Mouse (Mus musculus) embryonic facial prominence, embryonic 13.5 days (tissue): ENCODE results near the gene Clba1. TPM values are rescaled to one million over a fixed set of nuclear protein-coding genes. Genes with fewer than 3 reads are reported as not detected.

ENCODE experiments used
- ATAC-seq: fragments of 200-750 bp; cut with Nextera tagmentation; 2 replicates; pipeline ENCODE4 v1.8.0; 2017; ENCODE audit warnings: low read depth; ENCODE audit not compliant: insufficient number of reproducible peaks, insufficient read depth, low FRiP score, low TSS enrichment
- H3K27ac ChIP-seq: fragments of 300-500 bp; sonication (generic); 2 replicates; pipeline ENCODE4 v1.5.1; 2015; ENCODE audit warnings: moderate library complexity, mild to moderate bottlenecking, inconsistent platforms
- H3K27me3 ChIP-seq: fragments of 300-500 bp; sonication (generic); 2 replicates; pipeline ENCODE4 v1.6.1; 2015; ENCODE audit warnings: mild to moderate bottlenecking, inconsistent platforms
- H3K36me3 ChIP-seq: fragments of 300-500 bp; sonication (generic); 2 replicates; pipeline ENCODE4 v1.6.1; 2015; ENCODE audit warnings: mild to moderate bottlenecking, inconsistent platforms
- H3K4me1 ChIP-seq: fragments of 300-500 bp; sonication (generic); 2 replicates; pipeline ENCODE4 v1.6.1; 2015; ENCODE audit warnings: inconsistent platforms
- H3K4me2 ChIP-seq: fragments of 300-500 bp; sonication (generic); 2 replicates; pipeline ENCODE4 v1.6.1; 2015; ENCODE audit warnings: moderate library complexity, mild to moderate bottlenecking, inconsistent platforms
- H3K4me3 ChIP-seq: fragments of 300-500 bp; sonication (generic); 2 replicates; pipeline ENCODE4 v1.5.1; 2015; ENCODE audit warnings: mild to moderate bottlenecking, inconsistent platforms
- H3K9ac ChIP-seq: fragments of 300-500 bp; sonication (generic); 2 replicates; pipeline ENCODE4 v1.6.1; 2015; ENCODE audit warnings: mild to moderate bottlenecking, inconsistent platforms
- H3K9me3 ChIP-seq: fragments of 300-500 bp; sonication (generic); 2 replicates; pipeline ENCODE4 v1.6.1; 2016; ENCODE audit warnings: inconsistent platforms
- WGBS: fragments of 180-500 bp; shearing (Covaris S2); methylation state at CpG from one replicate; pipeline ENCODE4 v1.1.7; 2015; ENCODE audit warnings: mixed read lengths; 5-methylcytosine and 5-hydroxymethylcytosine counted together
- polyA plus RNA-seq: library from polyadenylated mRNA; unstranded; fragments of >200 nt; fragmentation: Nextera tagmentation; extraction: Ambion mirVana; gene quantifications from 2 replicates; pipeline ENCODE4 v1.2.1, GENCODE M21; 2015

The Clba1 gene
- polyA plus RNA-seq: 8.3 and 9.8 TPM in 2 replicates

DNA sequence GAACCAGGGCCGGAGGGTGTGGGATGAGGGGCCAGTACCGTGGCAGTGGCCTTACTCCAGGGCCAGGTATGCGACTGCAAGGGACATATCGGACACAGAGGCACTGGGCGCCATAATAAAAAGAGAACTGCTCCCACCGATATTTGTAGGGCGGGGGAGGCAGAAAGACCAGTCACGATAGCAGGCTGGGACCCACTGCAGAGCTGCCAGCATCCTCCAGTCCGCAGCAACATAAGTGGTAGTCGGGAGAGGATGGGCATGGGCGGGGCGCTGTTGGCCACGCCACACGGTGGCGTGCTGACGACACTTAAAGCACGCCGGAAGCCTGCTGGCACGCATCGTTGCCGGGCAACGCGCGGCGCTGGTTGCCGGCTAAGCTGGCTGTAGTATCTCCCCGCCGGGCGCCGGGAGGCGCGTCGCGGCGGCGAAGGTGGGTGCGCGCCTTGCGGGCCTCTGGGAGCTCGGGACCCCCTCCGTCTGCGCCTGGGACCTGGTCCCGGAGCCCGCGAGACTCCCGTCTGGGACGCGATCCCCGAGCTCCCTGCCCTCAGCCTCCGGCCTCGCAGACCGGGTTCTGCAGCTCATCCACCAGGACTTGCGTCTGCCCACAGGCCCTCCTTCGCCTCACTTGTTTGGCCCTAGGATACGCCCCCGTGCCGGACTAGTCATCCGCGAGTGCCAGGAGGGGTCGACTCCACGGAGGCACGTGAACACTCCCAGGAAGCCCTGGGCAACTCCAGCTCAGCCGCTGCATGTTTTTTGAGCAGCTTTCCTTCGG, at the start of gene Clba1:
Clba1 (plus strand) TSS at position 351 of the 778 bp plus-strand sequence.
- under 1% methylated on average over 64 of the region's 64 CpGs for WGBS
- H3K36me3 ChIP-seq: peaks cover 3% of the 10 kb centered on the region; the same call in 1 of the 2 replicates
- peak within 1 kb of the TSS; percentile 77 for H3K9ac ChIP-seq
- peak within 1 kb of the TSS; percentile 44; the same call in 1 of the 2 replicates for H3K27ac ChIP-seq
- H3K4me3 ChIP-seq: peak within 1 kb of the TSS; percentile 67
- H3K27me3 ChIP-seq: peaks cover 6% of the 10 kb centered on the region; the same call in 1 of the 2 replicates
- H3K4me1 ChIP-seq: peaks cover 20% of the 10 kb centered on the region
- no peaks in the 10 kb centered on the region for H3K9me3 ChIP-seq
- ATAC-seq: peak; percentile 88
- H3K4me2 ChIP-seq: peak within 1 kb of the TSS; percentile 99

DNA sequence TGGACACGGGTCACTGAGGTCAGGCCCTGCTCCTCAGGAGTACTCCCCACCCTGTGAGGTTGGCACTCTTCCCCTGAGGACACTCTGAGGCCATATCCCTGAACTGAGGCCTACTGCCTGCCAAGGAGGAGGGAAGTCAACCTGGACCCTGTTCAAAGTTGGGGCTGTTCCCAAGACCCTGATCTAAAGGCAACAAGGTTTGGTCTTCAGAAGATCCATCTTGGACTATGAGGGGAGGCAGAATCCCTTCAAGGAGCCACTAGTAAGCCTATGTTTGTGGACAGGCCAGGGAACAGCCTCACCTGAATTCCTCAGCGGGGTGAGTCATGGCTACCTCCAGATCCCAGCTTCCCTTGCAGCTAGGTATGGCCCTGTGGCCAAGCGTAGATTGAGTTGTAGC, 49.3 kb upstream of the Clba1 start:
- Histone ChIP-seq H3K27ac (no peak overlapping the region), H3K4me3 (no peak overlapping the region), H3K36me3 (no peaks in the 10 kb centered on the region), H3K9ac (no peak overlapping the region), H3K27me3 (no peaks in the 10 kb centered on the region), H3K4me2 (no peak overlapping the region), H3K4me1 (no peaks in the 10 kb centered on the region), H3K9me3 (no peaks in the 10 kb centered on the region)
- 83% methylated on average over 3 of the region's 3 CpGs for WGBS
- no peak for ATAC-seq

DNA sequence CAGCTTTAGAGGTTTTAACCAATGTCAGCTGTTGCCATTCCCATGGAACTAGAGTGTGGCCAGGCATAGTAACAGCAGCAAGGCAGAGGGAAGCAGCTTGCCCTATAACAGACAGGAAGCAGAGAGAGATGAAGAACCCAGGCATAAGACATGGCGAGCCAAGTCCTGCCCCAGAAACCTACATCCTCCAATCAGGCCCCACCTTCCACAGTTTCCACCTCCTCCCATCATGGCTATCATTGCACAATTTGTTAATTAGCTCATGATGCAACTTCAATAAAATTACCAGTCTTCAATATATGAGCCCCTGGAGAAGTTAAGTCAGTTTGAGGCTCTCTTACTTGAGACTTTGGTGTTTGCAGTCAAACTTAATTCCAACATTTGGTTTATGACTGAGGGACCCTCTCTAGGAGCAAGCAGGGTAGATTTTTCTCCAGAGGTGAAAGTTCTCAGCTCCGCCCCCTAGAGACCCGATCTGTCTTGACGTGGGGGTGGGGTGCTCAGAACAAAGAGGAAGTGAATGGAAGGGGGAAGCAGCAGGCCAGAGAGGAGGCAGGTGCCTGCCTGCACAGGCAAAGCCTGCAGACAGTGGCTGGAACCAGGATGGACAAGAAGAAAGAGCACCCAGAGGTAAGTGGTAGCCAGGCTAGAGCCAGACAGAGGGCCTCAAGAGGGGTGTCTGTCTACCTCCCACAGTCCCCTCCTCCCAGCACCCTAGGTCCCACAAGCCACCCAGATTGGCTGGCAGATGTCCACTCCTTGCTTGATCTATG, 48.4 kb upstream of the Clba1 start, which contains the start of gene Pld4:
Pld4 (plus strand) TSS at position 502 of the 773 bp plus-strand sequence.
- Histone ChIP-seq H3K4me1 (no peaks in the 10 kb centered on the region), H3K9ac (no peak within 1 kb of the TSS), H3K4me3 (no peak within 1 kb of the TSS), H3K4me2 (no peak within 1 kb of the TSS), H3K27ac (no peak within 1 kb of the TSS), H3K27me3 (no peaks in the 10 kb centered on the region), H3K36me3 (no peaks in the 10 kb centered on the region), H3K9me3 (no peaks in the 10 kb centered on the region)
- 45% methylated on average over 4 of the region's 4 CpGs for WGBS
- no peak for ATAC-seq

DNA sequence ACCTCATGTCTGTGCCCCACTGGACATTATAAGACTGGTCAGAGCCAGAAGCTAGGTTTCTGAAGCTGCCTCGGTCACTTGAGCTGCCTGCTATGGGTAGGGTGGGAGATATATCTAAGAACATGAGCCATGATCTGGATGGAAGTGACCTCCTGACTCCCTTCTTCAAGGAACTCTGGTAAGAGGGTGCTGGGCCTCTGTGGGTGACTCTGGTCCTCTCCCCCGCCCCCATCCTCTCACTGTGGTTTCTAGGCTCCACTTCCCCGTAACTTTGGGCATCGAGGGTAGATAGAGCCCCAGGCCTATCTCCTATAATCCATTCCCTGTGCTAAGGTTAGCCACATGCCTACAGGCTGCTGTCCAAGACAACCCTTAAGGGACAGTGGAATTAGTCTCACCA, 47.3 kb upstream of the Clba1 start:
- ATAC-seq: no peak
- H3K4me3 ChIP-seq: no peak overlapping the region
- H3K9ac ChIP-seq: no peak overlapping the region
- H3K9me3 ChIP-seq: no peaks in the 10 kb centered on the region
- H3K4me1 ChIP-seq: no peaks in the 10 kb centered on the region
- H3K4me2 ChIP-seq: no peak overlapping the region
- no peak overlapping the region for H3K27ac ChIP-seq
- no peaks in the 10 kb centered on the region for H3K27me3 ChIP-seq
- no peaks in the 10 kb centered on the region for H3K36me3 ChIP-seq
- WGBS: 77% methylated on average over 4 of the region's 4 CpGs

DNA sequence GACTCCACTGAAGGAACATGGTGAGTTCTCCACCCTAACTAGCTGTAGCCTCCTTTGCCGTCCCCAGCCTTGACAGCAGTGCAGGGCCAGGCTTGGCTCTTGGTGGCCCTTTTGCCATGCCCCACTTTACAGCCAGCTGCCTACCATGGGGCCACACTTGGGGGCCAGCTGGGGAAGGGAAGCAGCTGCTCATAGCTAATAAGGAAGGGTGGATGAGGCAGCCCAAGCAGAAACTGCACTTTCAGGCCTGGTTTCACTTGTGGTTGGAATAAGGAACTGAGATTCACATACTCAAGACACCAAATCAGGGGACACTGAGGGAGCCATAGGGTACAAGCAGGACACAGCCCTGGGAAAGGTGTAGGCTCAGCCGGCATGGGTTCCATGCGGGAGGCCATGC, 46.7 kb upstream of the Clba1 start:
- Histone ChIP-seq H3K27ac (no peak overlapping the region), H3K4me2 (no peak overlapping the region), H3K36me3 (no peaks in the 10 kb centered on the region), H3K9ac (no peak overlapping the region), H3K9me3 (no peaks in the 10 kb centered on the region), H3K27me3 (no peaks in the 10 kb centered on the region), H3K4me3 (no peak overlapping the region), H3K4me1 (no peaks in the 10 kb centered on the region)
- 89% methylated on average over 3 of the region's 3 CpGs for WGBS
- no peak for ATAC-seq

DNA sequence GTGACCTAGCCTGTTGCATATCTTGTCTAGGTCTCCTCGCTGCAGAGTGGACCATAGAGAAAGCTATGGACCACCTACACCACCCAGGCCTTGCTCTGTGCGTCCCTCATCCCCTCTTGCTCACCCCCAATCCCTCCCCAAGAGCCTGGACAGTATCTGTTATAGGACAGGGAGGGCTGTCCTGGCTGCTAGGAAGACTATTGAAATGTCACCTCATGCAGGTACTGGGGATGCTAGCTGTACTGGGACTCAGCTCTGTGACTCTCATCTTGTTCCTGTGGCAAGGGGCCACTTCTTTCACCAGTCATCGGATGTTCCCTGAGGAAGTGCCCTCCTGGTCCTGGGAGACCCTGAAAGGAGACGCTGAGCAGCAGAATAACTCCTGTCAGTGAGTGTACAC, 45.6 kb upstream of the Clba1 start:
- H3K9me3 ChIP-seq: no peaks in the 10 kb centered on the region
- H3K4me1 ChIP-seq: no peaks in the 10 kb centered on the region
- H3K27me3 ChIP-seq: no peaks in the 10 kb centered on the region
- WGBS: 86% methylated on average over 4 of the region's 4 CpGs
- no peak overlapping the region for H3K4me2 ChIP-seq
- ATAC-seq: no peak
- no peak overlapping the region for H3K9ac ChIP-seq
- H3K36me3 ChIP-seq: no peaks in the 10 kb centered on the region
- H3K4me3 ChIP-seq: no peak overlapping the region
- H3K27ac ChIP-seq: no peak overlapping the region

DNA sequence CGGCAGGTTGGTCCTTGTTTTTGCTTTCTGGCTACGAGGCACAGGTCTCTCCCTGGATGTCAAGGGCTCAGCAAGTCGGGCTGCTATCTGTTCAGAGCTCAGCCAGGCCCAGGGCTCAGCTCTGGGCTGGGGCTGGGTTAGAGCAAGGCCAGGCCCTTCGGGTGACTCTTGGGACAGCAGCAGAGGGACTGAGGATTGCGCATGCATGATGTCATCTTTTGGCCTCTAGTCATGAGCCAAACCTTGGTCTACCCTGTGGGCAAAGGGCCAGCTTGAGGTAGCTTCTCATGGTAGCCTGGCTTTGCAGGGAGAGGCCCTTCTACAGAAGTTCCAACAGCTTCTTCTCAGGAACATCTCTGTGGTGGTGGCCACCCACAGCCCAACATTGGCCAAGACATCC, 44.6 kb upstream of the Clba1 start:
- ATAC-seq: no peak
- Histone ChIP-seq H3K27ac (no peak overlapping the region), H3K4me1 (no peaks in the 10 kb centered on the region), H3K4me3 (no peak overlapping the region), H3K27me3 (no peaks in the 10 kb centered on the region), H3K9ac (no peak overlapping the region), H3K9me3 (no peaks in the 10 kb centered on the region), H3K4me2 (no peak overlapping the region), H3K36me3 (no peaks in the 10 kb centered on the region)
- WGBS: 77% methylated on average over 5 of the region's 5 CpGs

DNA sequence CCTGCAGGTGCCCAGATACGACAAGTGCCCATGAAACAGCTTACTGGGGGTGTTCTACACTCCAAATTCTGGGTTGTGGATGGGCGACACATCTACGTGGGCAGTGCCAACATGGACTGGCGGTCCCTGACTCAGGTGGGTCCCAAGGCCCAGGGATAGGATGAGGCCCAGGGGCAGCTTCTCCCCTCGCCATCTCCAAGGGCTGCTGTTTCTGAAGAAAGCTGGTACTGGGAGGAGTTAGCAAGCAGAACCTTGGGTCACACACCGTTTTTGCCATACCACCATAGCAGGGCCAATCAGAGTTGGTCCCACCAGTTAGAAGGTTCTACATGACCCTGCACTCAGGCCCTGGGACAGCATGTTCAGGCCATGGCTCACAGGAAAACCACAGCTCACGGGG, 43.7 kb upstream of the Clba1 start:
- no peaks in the 10 kb centered on the region for H3K36me3 ChIP-seq
- H3K27ac ChIP-seq: no peak overlapping the region
- no peaks in the 10 kb centered on the region for H3K9me3 ChIP-seq
- no peaks in the 10 kb centered on the region for H3K4me1 ChIP-seq
- WGBS: 87% methylated on average over 7 of the region's 7 CpGs
- no peaks in the 10 kb centered on the region for H3K27me3 ChIP-seq
- no peak overlapping the region for H3K4me2 ChIP-seq
- H3K9ac ChIP-seq: no peak overlapping the region
- no peak for ATAC-seq
- no peak overlapping the region for H3K4me3 ChIP-seq

DNA sequence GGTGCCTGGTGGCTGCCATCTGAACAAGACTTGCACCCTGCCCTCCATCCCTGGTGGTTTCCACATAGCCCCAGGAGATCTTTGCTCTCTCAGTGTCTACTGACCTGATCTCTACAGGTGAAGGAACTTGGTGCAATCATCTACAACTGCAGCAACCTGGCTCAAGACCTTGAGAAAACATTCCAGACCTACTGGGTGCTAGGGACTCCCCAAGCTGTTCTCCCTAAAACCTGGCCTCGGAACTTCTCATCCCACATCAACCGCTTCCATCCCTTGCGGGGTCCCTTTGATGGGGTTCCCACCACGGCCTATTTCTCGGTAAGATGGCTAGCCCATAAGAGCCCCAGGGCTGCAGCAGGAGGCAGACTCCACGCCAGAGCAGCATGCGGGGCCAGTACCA, 42.2 kb upstream of the Clba1 start:
- ATAC-seq: no peak
- H3K9ac ChIP-seq: no peak overlapping the region
- no peak overlapping the region for H3K27ac ChIP-seq
- H3K4me3 ChIP-seq: no peak overlapping the region
- no peaks in the 10 kb centered on the region for H3K4me1 ChIP-seq
- H3K9me3 ChIP-seq: no peaks in the 10 kb centered on the region
- H3K36me3 ChIP-seq: no peaks in the 10 kb centered on the region
- H3K27me3 ChIP-seq: no peaks in the 10 kb centered on the region
- WGBS: 89% methylated on average over 7 of the region's 7 CpGs
- H3K4me2 ChIP-seq: no peak overlapping the region

DNA sequence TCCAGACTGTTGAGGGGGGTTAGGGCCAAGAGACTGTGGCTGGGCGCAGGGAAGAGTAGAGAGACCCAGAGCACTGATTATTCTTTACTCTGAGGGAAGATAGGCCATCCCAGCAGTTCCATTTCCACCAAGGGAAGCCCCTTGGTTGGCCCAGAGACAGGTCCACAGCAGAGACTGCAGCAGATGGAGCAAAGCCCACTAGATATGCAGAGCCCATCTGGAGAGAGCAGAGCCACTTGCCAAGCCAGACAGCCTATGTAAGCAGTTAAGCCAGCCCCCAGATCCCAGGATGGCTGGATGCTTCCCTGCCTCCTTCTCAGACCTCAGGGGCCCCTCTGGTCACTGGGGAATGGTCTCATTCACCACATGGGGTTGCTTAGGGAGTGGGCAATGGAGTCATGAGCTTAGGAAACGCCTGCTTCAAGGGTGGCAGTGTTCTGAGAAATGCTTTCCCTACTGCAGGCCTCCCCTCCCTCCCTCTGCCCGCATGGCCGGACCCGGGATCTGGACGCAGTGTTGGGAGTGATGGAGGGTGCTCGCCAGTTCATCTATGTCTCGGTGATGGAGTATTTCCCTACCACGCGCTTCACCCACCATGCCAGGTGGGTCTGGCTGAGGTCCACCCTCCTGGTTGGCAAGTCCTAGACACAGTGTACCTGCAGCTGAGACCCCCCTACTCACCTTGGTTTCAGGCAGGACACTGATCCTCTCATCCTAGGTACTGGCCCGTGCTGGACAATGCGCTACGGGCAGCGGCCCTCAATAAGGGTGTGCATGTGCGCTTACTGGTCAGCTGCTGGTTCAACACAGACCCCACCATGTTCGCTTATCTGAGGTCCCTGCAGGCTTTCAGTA, 41.5 kb upstream of the Clba1 start:
- H3K36me3 ChIP-seq: no peaks in the 10 kb centered on the region
- no peaks in the 10 kb centered on the region for H3K9me3 ChIP-seq
- H3K4me2 ChIP-seq: no peak overlapping the region
- WGBS: 92% methylated on average over 16 of the region's 16 CpGs
- ATAC-seq: no peak
- H3K9ac ChIP-seq: no peak overlapping the region
- no peaks in the 10 kb centered on the region for H3K4me1 ChIP-seq
- no peak overlapping the region for H3K4me3 ChIP-seq
- no peaks in the 10 kb centered on the region for H3K27me3 ChIP-seq
- no peak overlapping the region for H3K27ac ChIP-seq

DNA sequence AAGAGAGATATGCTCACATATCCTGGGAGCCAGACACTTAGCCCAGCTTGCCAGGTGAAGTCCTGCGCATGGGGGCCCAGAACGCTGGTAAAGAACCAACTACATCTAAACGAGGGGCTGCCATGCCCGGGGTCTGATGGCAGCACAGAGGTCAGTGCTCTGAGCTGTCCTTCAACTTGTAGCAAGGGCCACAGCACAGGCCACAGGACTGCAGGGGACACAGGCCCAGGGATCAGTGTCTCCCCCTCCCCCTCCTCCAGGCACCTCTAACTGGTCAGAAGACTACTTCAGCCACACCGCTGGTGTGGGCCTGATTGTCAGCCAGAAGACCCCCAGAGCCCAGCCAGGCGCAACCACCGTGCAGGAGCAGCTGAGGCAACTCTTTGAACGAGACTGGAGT, 40.6 kb upstream of the Clba1 start:
- H3K9ac ChIP-seq: no peak overlapping the region
- 0 out of 2 replicates have a peak, but pooled peaks cover 1% of the 10 kb centered on the region for H3K4me1 ChIP-seq
- H3K27me3 ChIP-seq: no peaks in the 10 kb centered on the region
- WGBS: 87% methylated on average over 7 of the region's 8 CpGs
- no peaks in the 10 kb centered on the region for H3K36me3 ChIP-seq
- ATAC-seq: no peak
- no peak overlapping the region for H3K4me3 ChIP-seq
- H3K9me3 ChIP-seq: no peaks in the 10 kb centered on the region
- H3K27ac ChIP-seq: no peak overlapping the region
- H3K4me2 ChIP-seq: no peak overlapping the region
